Mouse (Mus musculus): ENCODE results near the gene Borcs8. TPM values are rescaled to one million over a fixed set of nuclear protein-coding genes. Genes with fewer than 3 reads are reported as not detected.

Gene Borcs8
- 107 and 110 TPM in 2 replicates for polyA plus RNA-seq (2012; rRNA removed)

GRCm38 (mm10) chr8:70139026-70139857 is at the start of gene Borcs8, which contains the start of the genes Rfxank and Mef2b:
Gene Borcs8, plus strand, starts transcription at chr8:70139499.
Gene Rfxank, minus strand, starts transcription at chr8:70139154.
Gene Mef2b, plus strand, starts transcription at chr8:70139711.

GRCm38 (mm10) chr8:70120667-70121066 is 18.6 kb upstream of the Borcs8 start, which contains the start of gene Ncan:
Gene Ncan, minus strand, starts transcription at chr8:70120873.

GRCm38 (mm10) chr8:70131166-70131883 is 8.0 kb upstream of the Borcs8 start, which contains the start of gene Nr2c2ap:
Gene Nr2c2ap, plus strand, starts transcription at chr8:70131333.

GRCm38 (mm10) chr8:70172043-70172681 is 32.9 kb downstream of the Borcs8 start, which contains the start of gene Tmem161a:
Gene Tmem161a, plus strand, starts transcription at chr8:70172356.

Other genes starting within 250 kb of the Borcs8 start
- gene Tssk6, start 237.3 kb upstream of the Borcs8 start, polyA plus RNA-seq (2012; rRNA removed) = 0.47 and 0.51 TPM in 2 replicates
- gene Ndufa13, start 236.9 kb upstream of the Borcs8 start, polyA plus RNA-seq (2012; rRNA removed) = 120 and 129 TPM in 2 replicates
- 10.8 and 11.7 TPM in 2 replicates for gene Yjefn3, start 236.8 kb upstream of the Borcs8 start, polyA plus RNA-seq (2012; rRNA removed)
- 20.8 and 21.0 TPM in 2 replicates for gene Gatad2a, start 143.1 kb upstream of the Borcs8 start, polyA plus RNA-seq (2012; rRNA removed)
- gene Mau2, start 96.8 kb upstream of the Borcs8 start, polyA plus RNA-seq (2012; rRNA removed) = 115 and 119 TPM in 2 replicates
- 26.0 and 28.5 TPM in 2 replicates for gene Sugp1, start 96.7 kb upstream of the Borcs8 start, polyA plus RNA-seq (2012; rRNA removed)
- 5.8 and 6.4 TPM in 2 replicates for gene Tm6sf2, start 66.6 kb upstream of the Borcs8 start, polyA plus RNA-seq (2012; rRNA removed)
- 0.53 and 0.70 TPM in 2 replicates for gene Hapln4, start 56.0 kb upstream of the Borcs8 start, polyA plus RNA-seq (2012; rRNA removed)
- 80.6 and 97.8 TPM in 2 replicates for gene Ncan, start 18.6 kb upstream of the Borcs8 start, polyA plus RNA-seq (2012; rRNA removed)
- 28.4 and 28.9 TPM in 2 replicates for gene Nr2c2ap, start 8.2 kb upstream of the Borcs8 start, polyA plus RNA-seq (2012; rRNA removed)
- gene Rfxank, start 345 bp upstream of the Borcs8 start, polyA plus RNA-seq (2012; rRNA removed) = 14.2 and 16.7 TPM in 2 replicates
- gene Mef2b, start 212 bp downstream of the Borcs8 start, polyA plus RNA-seq (2012; rRNA removed) = 0.31 and 0.49 TPM in 2 replicates
- gene Tmem161a, start 32.9 kb downstream of the Borcs8 start, polyA plus RNA-seq (2012; rRNA removed) = 88.0 and 105 TPM in 2 replicates
- 30.8 and 32.6 TPM in 2 replicates for gene Slc25a42, start 72.8 kb downstream of the Borcs8 start, polyA plus RNA-seq (2012; rRNA removed)
- gene Sugp2, start 94.7 kb downstream of the Borcs8 start, polyA plus RNA-seq (2012; rRNA removed) = 144 and 148 TPM in 2 replicates
- 143 and 144 TPM in 2 replicates for gene Armc6, start 95.0 kb downstream of the Borcs8 start, polyA plus RNA-seq (2012; rRNA removed)
- 39.3 and 42.2 TPM in 2 replicates for gene Homer3, start 143.3 kb downstream of the Borcs8 start, polyA plus RNA-seq (2012; rRNA removed)
- 53.5 and 59.7 TPM in 2 replicates for gene Ddx49, start 163.0 kb downstream of the Borcs8 start, polyA plus RNA-seq (2012; rRNA removed)
- 260 and 266 TPM in 2 replicates for gene Cope, start 163.0 kb downstream of the Borcs8 start, polyA plus RNA-seq (2012; rRNA removed)
- 37.7 and 45.2 TPM in 2 replicates for gene Cers1, start 176.3 kb downstream of the Borcs8 start, polyA plus RNA-seq (2012; rRNA removed)
- gene Gdf1, start 190.3 kb downstream of the Borcs8 start, polyA plus RNA-seq (2012; rRNA removed) = 13.0 and 13.6 TPM in 2 replicates
- 18.0 and 25.0 TPM in 2 replicates for gene Upf1, start 213.8 kb downstream of the Borcs8 start, polyA plus RNA-seq (2012; rRNA removed)
- 0.19 and 0.36 TPM in 2 replicates for gene Comp, start 234.1 kb downstream of the Borcs8 start, polyA plus RNA-seq (2012; rRNA removed)

Measured in central nervous system, embryonic 18 days (tissue).